Mouse (Mus musculus): ENCODE measurements at regions not wholly inside any gene's neighbourhood (a gene's known extent, or its start where the extent isn't known, plus 50 kb on each side); places are given as distances from the start of the nearest gene placed in this dataset.

DNA sequence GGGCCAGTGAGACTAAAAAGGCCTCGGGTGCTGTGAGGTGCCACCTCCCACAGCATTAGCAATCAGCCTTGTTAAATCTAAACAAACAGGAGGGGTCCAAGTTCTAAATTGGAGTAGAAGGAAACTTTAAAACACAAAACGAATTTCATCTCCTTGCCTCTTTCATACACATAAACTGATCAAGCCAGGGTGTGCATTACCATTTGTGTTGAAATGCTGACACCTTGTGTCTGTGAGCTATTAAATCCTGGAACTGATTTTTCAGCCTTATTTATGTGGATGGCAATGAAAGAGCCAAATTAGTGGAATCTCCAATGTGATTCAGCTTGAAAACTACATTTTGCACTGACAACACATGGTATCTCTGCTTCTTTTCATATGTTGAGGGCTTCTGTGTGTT lies 114.8 kb downstream of the Pcsk1 start:
- no peak for DNase-seq

- DNase-seq = no peak
These were observed 134.3 kb downstream of the Pcsk1 start for GRCm38 (mm10) chr13:75223944-75224343.

DNA sequence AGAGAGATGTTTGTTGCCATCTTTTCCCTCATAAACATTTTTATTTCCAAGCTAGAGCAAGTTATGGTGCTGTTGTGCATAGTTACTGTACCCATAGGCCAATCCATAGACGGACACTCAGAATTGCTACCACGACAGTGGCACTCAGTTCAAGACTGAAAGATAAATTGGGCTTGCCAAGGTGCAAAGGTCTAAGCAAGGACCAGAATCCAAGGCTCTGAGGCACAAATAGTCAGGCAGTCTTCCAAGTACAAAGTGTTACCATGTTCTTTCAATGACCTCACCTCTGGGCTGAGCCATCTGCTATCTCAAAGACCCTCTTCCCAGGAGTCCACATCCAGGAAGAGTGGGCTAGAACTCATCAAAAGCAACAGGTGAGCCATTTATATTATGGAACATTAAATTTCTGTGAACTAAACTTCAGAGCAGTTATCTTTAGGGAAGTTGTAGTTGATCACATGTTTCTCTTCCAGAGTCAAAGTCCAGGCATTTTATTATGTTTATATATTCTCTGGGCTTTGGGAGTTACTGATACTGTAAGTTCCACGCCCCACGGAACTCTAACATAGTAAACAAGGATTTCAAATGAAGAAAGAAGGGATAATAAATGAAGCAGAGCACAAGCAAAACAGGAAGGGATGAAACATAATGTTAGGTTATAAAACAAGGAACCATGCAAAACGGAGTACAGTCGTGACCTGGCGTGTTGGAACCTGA lies 136.1 kb downstream of the Pcsk1 start:
- DNase-seq = no peak

- peak; percentile 70 for DNase-seq
These were observed 138.1 kb downstream of the Pcsk1 start for GRCm38 (mm10) chr13:75227616-75228277.

DNA sequence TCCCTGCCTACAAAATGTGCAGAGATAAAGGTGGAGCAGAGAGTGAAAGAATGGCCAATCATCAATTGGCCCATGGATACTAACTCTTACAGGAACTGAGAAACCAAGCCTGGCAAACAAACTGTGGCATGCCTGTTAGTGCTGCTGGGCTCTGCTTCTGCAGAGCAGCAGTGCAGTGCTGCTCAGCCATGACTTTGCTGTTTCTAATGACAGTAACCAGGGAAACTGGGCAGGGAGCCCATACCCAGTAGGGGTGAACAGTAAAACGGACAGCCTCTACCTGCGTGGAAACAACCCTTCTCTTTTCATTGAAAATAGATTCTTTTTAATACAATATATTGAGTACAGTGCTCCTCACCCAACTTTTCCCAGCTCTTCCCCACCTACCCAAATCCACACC lies 146.8 kb downstream of the Pcsk1 start:
- no peak for DNase-seq
